Mouse (Mus musculus) embryonic stem cell, embryonic (primary cell): ENCODE data around the gene Defb19.

ENCODE experiments used
- CTCF ChIA-PET, 4 experiments: fragments of 300-600 bp in 2 of 4; fragments of 350-600 bp in 2 of 4; sonication (Branson Sonifier 250); formaldehyde crosslinking; loops; one replicate each; lab custom pipeline; 2022; ENCODE audit warnings: inconsistent platforms in 2 of 4; lab: Charles Lee
- POLR2A ChIA-PET, 4 experiments: fragments of 300-600 bp in 2 of 4; fragments of 350-600 bp in 2 of 4; sonication (Branson Sonifier 250); formaldehyde crosslinking; loops; one replicate each; lab custom pipeline; 2022; ENCODE audit warnings: antibody characterized with exemption in 4 of 4, inconsistent platforms in 1 of 4; lab: Charles Lee

The Defb19 gene

GRCm38 (mm10) chr2:152604057-152604456, 23.9 kb upstream of the Defb19 start, which contains the start of gene Defb36:
Defb36 (plus strand) TSS chr2:152604327.
- ChIA-PET POLR2A (interaction anchor here in 2 of 4 experiments (0.6 to 1.0 kb wide), 4 partner anchors 17 to 213 kb away, joined by 3 read pairs; partner anchors contain the start of gene Mcts2 (in 1 of the 2)), CTCF (interaction anchor here (0.5 to 2.2 kb wide), 38 partner anchors 8 to 692 kb away, joined by 3 to 17 read pairs (median 4); partner anchors contain the start of genes H13 (in 2 of the 4) and Defb21 (in 1 of the 4))

DNA sequence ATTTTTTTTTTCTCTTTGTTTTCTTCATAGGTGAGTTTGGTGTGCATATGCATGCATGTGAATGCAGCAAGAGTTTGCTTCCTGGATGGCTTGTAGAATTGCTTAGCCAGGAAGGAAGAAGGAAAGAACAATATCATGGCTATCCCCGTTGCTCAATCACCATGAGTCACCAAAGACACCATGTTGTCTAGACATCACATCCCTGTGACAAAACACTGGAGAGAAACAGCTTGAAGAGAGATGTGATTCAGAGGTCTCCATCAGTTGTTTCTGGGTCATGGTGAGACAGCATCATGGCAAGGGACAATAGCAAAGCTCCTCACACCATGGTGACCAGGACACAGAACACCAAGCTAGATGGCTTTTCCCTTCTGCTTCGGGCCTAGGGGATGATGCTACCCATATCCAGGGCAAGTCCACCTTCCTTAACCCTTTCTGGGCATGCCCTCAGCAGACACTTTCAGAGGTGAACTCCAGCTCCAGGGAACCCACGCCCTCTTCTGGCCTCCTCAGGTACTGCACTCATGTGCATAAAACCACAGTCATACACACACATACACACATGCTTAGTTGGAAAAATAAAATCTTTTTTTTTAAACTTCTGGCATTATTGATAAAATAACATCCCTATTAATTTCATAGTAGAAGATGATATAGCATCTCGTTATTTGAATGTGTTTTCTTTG, 21.3 kb upstream of the Defb19 start:
- CTCF ChIA-PET: interaction anchor here (0.5 to 2.0 kb wide), 15 partner anchors 10 to 480 kb away, joined by 3 to 7 read pairs (median 3); partner anchors contain the start of gene H13 (in 2 of the 4)
- POLR2A ChIA-PET: interaction anchor here in 1 of 4 experiments (0.6 kb wide), 1 partner anchor 145 kb away, joined by 5 read pairs; no protein-coding TSS in a partner anchor

- ChIA-PET CTCF (interaction anchor here in 1 of 4 experiments (0.6 kb wide), 1 partner anchor 45 kb away, joined by 4 read pairs; no protein-coding TSS in a partner anchor), POLR2A (interaction anchor here in 2 of 4 experiments (0.5 to 0.6 kb wide), 2 partner anchors 17 to 80 kb away, joined by 3 read pairs; no protein-coding TSS in a partner anchor)
Observed at GRCm38 (mm10) chr2:152600076-152600475, 20.0 kb upstream of the Defb19 start.

DNA sequence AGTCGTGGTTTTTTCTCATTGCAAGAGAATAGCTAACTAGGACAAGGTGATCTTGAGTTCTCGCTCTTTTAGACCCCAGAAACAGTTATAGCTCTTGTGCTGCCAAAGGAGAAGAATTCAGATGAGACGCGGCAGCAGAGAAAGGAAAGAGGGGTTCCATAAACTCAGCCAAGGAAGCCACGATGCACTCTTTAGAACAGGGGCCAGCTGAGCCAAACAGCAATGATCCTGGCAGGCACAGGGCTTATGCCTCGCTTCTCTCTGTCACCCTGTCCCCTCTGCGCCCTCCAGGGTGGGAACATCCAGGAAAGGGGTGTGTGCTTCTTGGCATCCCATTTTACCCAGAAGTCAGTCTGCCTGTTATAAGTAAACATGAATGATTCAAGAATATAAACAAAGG, 19.2 kb upstream of the Defb19 start, which contains the start of gene Defb45:
Gene Defb45 (minus strand): TSS at position 101 of the 400 bp plus-strand sequence.
- CTCF ChIA-PET: interaction anchor here in 1 of 4 experiments (0.6 kb wide), 1 partner anchor 45 kb away, joined by 4 read pairs; no protein-coding TSS in a partner anchor
- POLR2A ChIA-PET: no interaction called here

- ChIA-PET POLR2A (no interaction called here), CTCF (interaction anchor here in 1 of 4 experiments (0.9 kb wide), 1 partner anchor 12 kb away, joined by 3 read pairs; no protein-coding TSS in a partner anchor)
Observed at GRCm38 (mm10) chr2:152589021-152589420, 8.9 kb upstream of the Defb19 start.

DNA sequence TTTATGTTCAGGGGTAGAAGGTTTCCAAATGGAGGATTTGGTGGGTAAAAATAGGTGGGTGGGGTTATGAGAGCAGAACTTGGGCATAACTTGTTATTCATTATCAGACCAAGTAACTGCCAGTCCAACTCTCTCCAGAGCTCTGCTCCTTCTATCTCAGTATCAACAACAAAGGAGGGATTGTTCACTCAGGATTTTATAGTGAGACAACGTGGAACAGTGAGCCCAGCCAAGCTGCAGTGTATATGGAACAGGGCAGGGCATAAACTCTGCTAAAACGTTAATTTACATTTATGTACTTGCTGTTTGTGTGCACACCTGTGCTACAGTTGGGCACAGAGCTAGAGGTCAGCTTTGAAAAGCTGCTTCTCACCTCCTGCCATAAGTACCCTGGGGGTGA, 8.3 kb upstream of the Defb19 start:
- ChIA-PET CTCF (interaction anchor here in 1 of 4 experiments (0.9 kb wide), 1 partner anchor 13 kb away, joined by 3 read pairs; no protein-coding TSS in a partner anchor), POLR2A (no interaction called here)

- ChIA-PET CTCF (interaction anchor here (0.5 to 1.6 kb wide), 34 partner anchors 9 to 1266 kb away, joined by 3 to 13 read pairs (median 3); partner anchors contain the start of genes Defb21 (in 2 of the 4), Defb36 (in 2 of the 4), Defb29 (in 1 of the 4) and Gm17416 (in 1 of the 4)), POLR2A (interaction anchor here in 2 of 4 experiments (0.7 to 1.0 kb wide), 3 partner anchors 18 to 243 kb away, joined by 3 read pairs; partner anchors contain the start of gene Trib3 (in 1 of the 2))
Observed at GRCm38 (mm10) chr2:152586926-152587560, 6.9 kb upstream of the Defb19 start.

GRCm38 (mm10) chr2:152580612-152581011, 500 bp upstream of the Defb19 start:
- POLR2A ChIA-PET: no interaction called here

GRCm38 (mm10) chr2:152573484-152573883, 6.6 kb downstream of the Defb19 start:
- CTCF ChIA-PET: interaction anchor here in 2 of 4 experiments (0.6 to 1.0 kb wide), 3 partner anchors 17 to 66 kb away, joined by 3 read pairs; no protein-coding TSS in a partner anchor
- POLR2A ChIA-PET: interaction anchor here in 1 of 4 experiments (0.7 kb wide), 1 partner anchor 10 kb away, joined by 3 read pairs; no protein-coding TSS in a partner anchor

More at GRCm38 (mm10) chr2:152580612-152581011, 500 bp upstream of the Defb19 start:
- CTCF ChIA-PET: no interaction called here

DNA sequence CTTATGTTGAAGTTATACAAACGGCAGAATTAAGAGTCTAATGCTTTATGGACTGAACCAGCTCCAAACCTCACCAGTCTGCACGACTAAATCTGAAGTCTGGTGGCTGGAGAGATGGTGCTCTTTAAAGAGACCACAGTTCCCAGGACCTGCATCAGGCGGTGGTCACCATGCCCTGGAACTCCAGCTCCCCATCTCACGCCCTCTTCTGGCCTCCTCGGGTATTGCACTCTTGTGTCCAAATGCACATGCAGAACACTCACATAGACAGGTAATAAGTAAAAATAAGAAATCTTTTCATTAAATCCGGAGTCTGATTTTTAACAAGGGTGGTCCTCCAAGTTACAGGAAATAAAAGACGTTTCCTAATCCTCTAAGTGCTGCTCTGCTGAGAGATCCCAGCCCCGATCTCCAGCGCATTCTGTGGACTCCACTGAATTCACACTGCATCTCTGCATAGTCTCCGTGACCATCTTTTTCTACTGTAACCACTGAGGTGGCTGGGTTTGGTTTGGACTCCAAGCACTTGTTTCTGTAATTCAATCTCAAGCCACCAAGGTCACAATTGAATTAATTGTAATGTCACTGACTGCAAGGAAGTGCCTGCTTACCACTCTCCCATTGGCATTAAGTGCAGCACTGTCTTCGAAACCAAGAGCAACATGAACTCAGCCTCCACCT, 7.9 kb downstream of the Defb19 start, which contains the start of gene Defb21:
Gene Defb21 (plus strand): TSS at position 631 of the 681 bp plus-strand sequence.
- ChIA-PET CTCF (interaction anchor here (0.6 to 1.9 kb wide), 47 partner anchors 9 to 1028 kb away, joined by 3 to 22 read pairs (median 4); partner anchors contain the start of gene Defb36 (in 1 of the 4)), POLR2A (interaction anchor here in 2 of 4 experiments (0.6 to 1.4 kb wide), 3 partner anchors 14 to 116 kb away, joined by 3 to 5 read pairs (median 3); no protein-coding TSS in a partner anchor)

DNA sequence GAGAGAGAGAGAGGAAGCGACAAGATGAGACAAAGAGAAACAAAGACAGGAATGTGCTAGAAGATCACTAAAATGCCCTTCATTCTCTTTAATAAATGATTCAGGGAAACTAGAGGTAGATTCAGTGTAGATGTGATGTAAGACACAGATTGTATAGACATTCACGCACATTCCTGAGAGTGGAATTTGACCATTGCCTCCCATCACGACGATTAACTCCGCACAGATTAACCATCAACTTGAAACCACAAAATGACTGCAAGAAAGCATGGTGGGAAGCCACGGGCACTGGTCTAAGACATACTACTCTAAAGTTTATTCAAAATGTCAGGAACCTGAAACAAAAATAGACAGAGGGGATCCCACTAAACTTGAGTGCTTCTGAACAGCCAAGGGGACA, 9.8 kb downstream of the Defb19 start:
- POLR2A ChIA-PET: no interaction called here
- CTCF ChIA-PET: interaction anchor here in 1 of 4 experiments (0.5 kb wide), 1 partner anchor 582 kb away, joined by 3 read pairs; no protein-coding TSS in a partner anchor

GRCm38 (mm10) chr2:152569881-152570280, 10.2 kb downstream of the Defb19 start:
- POLR2A ChIA-PET: no interaction called here
- CTCF ChIA-PET: interaction anchor here in 2 of 4 experiments (0.5 to 0.8 kb wide), 4 partner anchors 49 to 581 kb away, joined by 3 read pairs; no protein-coding TSS in a partner anchor

DNA sequence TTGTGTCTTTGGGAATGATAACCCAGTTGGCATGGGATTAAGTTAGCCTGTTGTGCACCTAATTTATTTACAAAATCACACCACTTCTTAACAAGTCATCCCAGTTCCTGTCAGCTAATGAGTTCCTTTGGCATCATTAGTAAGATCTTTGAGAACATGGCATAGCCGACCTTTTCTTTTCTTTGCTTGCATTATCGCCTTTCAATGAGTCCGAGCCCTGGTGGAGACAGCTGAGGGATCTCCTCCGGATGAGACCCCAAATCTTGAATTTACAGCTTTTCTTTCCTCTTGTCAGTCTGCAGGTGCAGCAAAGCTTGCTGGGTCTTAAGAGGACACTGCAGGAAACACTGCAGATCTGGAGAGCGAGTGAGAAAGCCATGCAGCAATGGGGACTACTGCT, 11.1 kb downstream of the Defb19 start, which contains the start of gene Gm17416:
Gene Gm17416 (plus strand): TSS at position 301 of the 400 bp plus-strand sequence.
- ChIA-PET CTCF (interaction anchor here in 1 of 4 experiments (0.7 kb wide), 1 partner anchor 18 kb away, joined by 3 read pairs; no protein-coding TSS in a partner anchor), POLR2A (interaction anchor here in 1 of 4 experiments (0.6 to 1.6 kb wide), 3 partner anchors 14 to 225 kb away, joined by 3 to 5 read pairs (median 4); partner anchors contain the start of gene Trib3)

DNA sequence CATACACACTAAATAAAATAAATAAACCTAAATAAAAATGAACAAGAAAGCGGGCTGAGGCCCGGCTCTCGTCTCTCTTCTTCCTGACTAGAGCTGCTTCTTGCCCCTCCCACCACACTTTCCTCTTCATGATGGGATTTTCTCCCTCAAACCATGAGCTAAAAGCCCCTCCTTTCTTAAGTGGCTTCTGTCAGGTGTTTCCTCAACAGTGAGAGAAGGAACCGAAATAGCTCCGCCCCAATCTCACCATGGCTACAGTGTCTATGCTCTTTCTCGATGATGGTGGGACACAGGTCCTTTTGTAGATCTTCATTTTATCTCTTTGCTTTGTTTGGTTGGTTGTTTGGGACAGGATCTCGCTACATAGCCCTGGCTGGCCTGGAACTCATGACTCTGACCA, 23.5 kb downstream of the Defb19 start:
- ChIA-PET CTCF (interaction anchor here in 2 of 4 experiments (0.7 to 3.8 kb wide), 2 partner anchors 15 to 16 kb away, joined by 3 to 22 read pairs; partner anchors contain the start of gene Defb21 (in 1 of the 2)), POLR2A (no interaction called here)

GRCm38 (mm10) chr2:152553774-152554423, 26.2 kb downstream of the Defb19 start:
- ChIA-PET POLR2A (interaction anchor here in 1 of 4 experiments (1.5 kb wide), 1 partner anchor 115 kb away, joined by 3 read pairs; the partner anchor contains the start of gene H13), CTCF (interaction anchor here (0.5 to 3.8 kb wide), 36 partner anchors 9 to 464 kb away, joined by 3 to 22 read pairs (median 4); partner anchors contain the start of genes Defb21 (in 2 of the 4), Defb36 (in 2 of the 4), Defb19 (in 1 of the 4) and Defb29 (in 1 of the 4))

GRCm38 (mm10) chr2:152548124-152548523, 32.0 kb downstream of the Defb19 start:
- POLR2A ChIA-PET: no interaction called here

More at GRCm38 (mm10) chr2:152548124-152548523, 32.0 kb downstream of the Defb19 start:
- CTCF ChIA-PET: no interaction called here
